Mouse (Mus musculus) adrenal gland, postnatal 10 days (tissue): ENCODE results near the gene Klhl36. TPM values are rescaled to one million over a fixed set of nuclear protein-coding genes. Genes with fewer than 3 reads are reported as not detected.

Experiments
- DNase-seq: peaks from one replicate; pipeline ENCODE4 v3.0.0; 2021; ENCODE audit warnings: mixed read lengths
- long read RNA-seq, 2 experiments: library from polyadenylated mRNA; stranded (forward); transcript quantifications; one replicate each; pipeline ENCODE4 v2.0.0; 2021
- total RNA-seq, 2 experiments: library from RNA; stranded (reverse); gene quantifications; 2 replicates each; pipeline ENCODE4 v1.2.3; 2021

Klhl36 gene
- 10 to 100 TPM in 1 of 2 experiments, 1 to 10 TPM in 1; 7.3 to 11.2 TPM for total RNA-seq
- long read RNA-seq, experiment 1, transcript Klhl36-201 (5 exons, 2,181 nt) = major isoform, 17 of 24 reads
- long read RNA-seq, experiment 1, partial matches to known transcripts = 4 of 24 reads
- long read RNA-seq, experiment 1, other reads (novel, unspliced or antisense) = 0 of 24 reads
- long read RNA-seq, experiment 2, transcript Klhl36-201 (5 exons, 2,181 nt) = major isoform, 10 of 12 reads
- long read RNA-seq, experiment 2, partial matches to known transcripts = 0 of 12 reads
- long read RNA-seq, experiment 2, other reads (novel, unspliced or antisense) = 1 of 12 reads

GRCm38 (mm10) chr8:119861706-119862389 lies at the start of gene Klhl36:
TSS of gene Klhl36 (plus strand) at chr8:119862266.
- DNase-seq = peak; percentile 99

- no peak for DNase-seq
Measured at GRCm38 (mm10) chr8:119812650-119813431, 49.2 kb upstream of the Klhl36 start.

- DNase-seq = no peak
Measured at GRCm38 (mm10) chr8:119816219-119816618, 45.8 kb upstream of the Klhl36 start.

- DNase-seq = no peak
Measured at GRCm38 (mm10) chr8:119817446-119817845, 44.6 kb upstream of the Klhl36 start.

GRCm38 (mm10) chr8:119819316-119819715 lies 42.8 kb upstream of the Klhl36 start:
- no peak for DNase-seq

- DNase-seq = no peak
Measured at GRCm38 (mm10) chr8:119819976-119820375, 42.1 kb upstream of the Klhl36 start.

GRCm38 (mm10) chr8:119821691-119822090 lies 40.4 kb upstream of the Klhl36 start:
- no peak for DNase-seq

- DNase-seq = no peak
Measured at GRCm38 (mm10) chr8:119823278-119823677, 38.8 kb upstream of the Klhl36 start.

- no peak for DNase-seq
Measured at GRCm38 (mm10) chr8:119824100-119824499, 38.0 kb upstream of the Klhl36 start.

- no peak for DNase-seq
Measured at GRCm38 (mm10) chr8:119824809-119825273, 37.2 kb upstream of the Klhl36 start.

GRCm38 (mm10) chr8:119825950-119826730 lies 35.9 kb upstream of the Klhl36 start:
- DNase-seq = no peak

- no peak for DNase-seq
Measured at GRCm38 (mm10) chr8:119826982-119827381, 35.1 kb upstream of the Klhl36 start.

GRCm38 (mm10) chr8:119827721-119828153 lies 34.3 kb upstream of the Klhl36 start:
- no peak for DNase-seq

GRCm38 (mm10) chr8:119829015-119829414 lies 33.1 kb upstream of the Klhl36 start:
- DNase-seq = no peak

- DNase-seq = no peak
Measured at GRCm38 (mm10) chr8:119829420-119829819, 32.6 kb upstream of the Klhl36 start.

- DNase-seq = no peak
Measured at GRCm38 (mm10) chr8:119829870-119830580, 32.0 kb upstream of the Klhl36 start.

- DNase-seq = no peak
Measured at GRCm38 (mm10) chr8:119830589-119830988, 31.5 kb upstream of the Klhl36 start.

GRCm38 (mm10) chr8:119831336-119831995 lies 30.6 kb upstream of the Klhl36 start:
- peak; percentile 84 for DNase-seq

GRCm38 (mm10) chr8:119832101-119832617 lies 29.9 kb upstream of the Klhl36 start:
- DNase-seq = no peak

- DNase-seq = no peak
Measured at GRCm38 (mm10) chr8:119832931-119833330, 29.1 kb upstream of the Klhl36 start.
